Mouse (Mus musculus): ENCODE data around the gene Map9. TPM values are rescaled to one million over a fixed set of nuclear protein-coding genes. Genes with fewer than 3 reads are reported as not detected.
"Not testable (repeated sequence)": the region's sequence is repeated elsewhere in the genome, so short reads cannot be mapped to it uniquely, and the experiment has no call there.

Map9 gene
- polyA plus RNA-seq, 1 experiment from 2014 or later = 25.1 TPM

DNA sequence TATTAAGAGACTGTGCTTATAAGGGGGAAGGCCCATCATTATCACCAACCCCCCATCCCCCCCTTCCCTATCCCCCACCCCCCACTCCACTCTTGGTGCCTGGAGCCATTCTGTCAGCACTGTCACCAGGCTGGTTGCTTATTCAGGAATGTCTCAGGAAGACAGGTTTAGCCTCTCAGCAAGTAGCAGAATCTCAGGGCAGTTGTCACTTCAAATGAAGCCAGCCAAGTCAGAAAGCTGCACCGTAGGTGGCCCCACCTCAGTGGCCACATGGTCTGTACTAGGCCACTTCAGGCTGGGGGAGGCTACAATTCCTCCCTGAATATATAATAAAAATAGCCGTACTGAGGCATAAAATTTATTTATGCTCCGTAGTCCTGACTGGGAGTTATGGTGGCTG lies 83.1 kb downstream of the Map9 start:
- WGBS = 45% methylated on average over 3 of the region's 3 CpGs
- H3K9ac ChIP-seq = no peak overlapping the region
- no peak overlapping the region for H3K27ac ChIP-seq
- no peaks in the 10 kb centered on the region for H3K36me3 ChIP-seq (replicated peaks)
- ATAC-seq (ENCODE audit: low FRiP score) = no peak
- no peaks in the 10 kb centered on the region for H3K4me1 ChIP-seq
- H3K4me2 ChIP-seq = no peak overlapping the region
- no peaks in the 10 kb centered on the region for H3K9me3 ChIP-seq
- no peaks in the 10 kb centered on the region for H3K27me3 ChIP-seq
- H3K4me3 ChIP-seq (replicated peaks) = no peak overlapping the region

DNA sequence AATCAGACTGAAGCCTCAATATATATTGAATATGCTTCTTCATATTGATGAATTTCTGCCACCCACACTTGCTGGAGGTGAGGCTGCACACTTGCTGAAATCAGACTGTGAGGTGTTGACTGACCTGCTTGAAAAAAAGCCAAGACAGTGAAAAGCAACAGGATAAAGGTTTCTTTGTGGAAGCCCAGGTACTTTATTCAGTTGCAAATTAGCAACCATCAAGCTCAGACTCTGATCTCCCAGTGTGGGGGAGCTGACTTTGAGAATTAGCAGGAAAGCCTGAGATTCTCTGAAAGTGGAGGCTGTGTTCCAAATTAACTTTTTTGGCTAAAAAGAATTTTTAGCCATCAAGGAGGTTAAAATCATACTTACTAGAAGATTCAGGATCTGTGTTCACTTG lies 83.8 kb downstream of the Map9 start:
- H3K9me3 ChIP-seq; H3K27ac ChIP-seq; ATAC-seq (ENCODE audit: low FRiP score); H3K4me3 ChIP-seq (replicated peaks); H3K27me3 ChIP-seq; H3K4me2 ChIP-seq; H3K36me3 ChIP-seq (replicated peaks); H3K4me1 ChIP-seq; H3K9ac ChIP-seq: not testable (repeated sequence)

Other genes with a start within 250 kb of the Map9 start
- gene Gucy1a1, start 212.3 kb upstream of the Map9 start, polyA plus RNA-seq (2016; fragmentation: Nextera tagmentation; extraction: Ambion mirVana) = 4.9 and 6.6 TPM in 2 replicates
- 0.12 and 0.31 TPM in 2 replicates for gene Npy2r, start 190.0 kb downstream of the Map9 start, polyA plus RNA-seq (2016; fragmentation: Nextera tagmentation; extraction: Ambion mirVana)